Mouse (Mus musculus): ENCODE data around the gene Vwa7. TPM values are rescaled to one million over a fixed set of nuclear protein-coding genes. Genes with fewer than 3 reads are reported as not detected.
A peak's percentile ranks its signal among the peaks of the same experiment; 100 is the strongest.
"Not testable (repeated sequence)": the region's sequence is repeated elsewhere in the genome, so short reads cannot be mapped to it uniquely, and the experiment has no call there.

The Vwa7 gene
- polyA plus RNA-seq, 1 experiment from 2014 or later: 0.43 TPM

GRCm38 (mm10) chr17:35033703-35034102, 17.3 kb downstream of the Vwa7 start:
- ATAC-seq (ENCODE audit: insufficient number of reproducible peaks, low FRiP score, low TSS enrichment, low read depth); H3K27me3 ChIP-seq: not testable (repeated sequence)
- H3K4me1 ChIP-seq: peaks cover 12% of the 10 kb centered on the region

GRCm38 (mm10) chr17:35034896-35035295, 18.5 kb downstream of the Vwa7 start:
- Histone ChIP-seq H3K9me3 (replicated peaks) (no peaks in the 10 kb centered on the region), H3K36me3 (no peaks in the 10 kb centered on the region), H3K27me3 (no peaks in the 10 kb centered on the region), H3K27ac (replicated peaks) (no peak overlapping the region), H3K4me3 (replicated peaks) (no peak overlapping the region), H3K4me2 (replicated peaks) (no peak overlapping the region), H3K4me1 (peaks cover under 1% of the 10 kb centered on the region; the same call in 1 of the 2 replicates), H3K9ac (no peak overlapping the region)
- ATAC-seq (ENCODE audit: insufficient number of reproducible peaks, low FRiP score, low TSS enrichment, low read depth): no peak
- 56% methylated on average over 6 of the region's 6 CpGs for WGBS

More at GRCm38 (mm10) chr17:35033703-35034102, 17.3 kb downstream of the Vwa7 start:
- H3K4me3 ChIP-seq (replicated peaks); H3K9me3 ChIP-seq (replicated peaks); H3K9ac ChIP-seq; H3K27ac ChIP-seq (replicated peaks); H3K36me3 ChIP-seq; H3K4me2 ChIP-seq (replicated peaks): not testable (repeated sequence)
- WGBS: 68% methylated on average over 1 of the region's 1 CpGs

DNA sequence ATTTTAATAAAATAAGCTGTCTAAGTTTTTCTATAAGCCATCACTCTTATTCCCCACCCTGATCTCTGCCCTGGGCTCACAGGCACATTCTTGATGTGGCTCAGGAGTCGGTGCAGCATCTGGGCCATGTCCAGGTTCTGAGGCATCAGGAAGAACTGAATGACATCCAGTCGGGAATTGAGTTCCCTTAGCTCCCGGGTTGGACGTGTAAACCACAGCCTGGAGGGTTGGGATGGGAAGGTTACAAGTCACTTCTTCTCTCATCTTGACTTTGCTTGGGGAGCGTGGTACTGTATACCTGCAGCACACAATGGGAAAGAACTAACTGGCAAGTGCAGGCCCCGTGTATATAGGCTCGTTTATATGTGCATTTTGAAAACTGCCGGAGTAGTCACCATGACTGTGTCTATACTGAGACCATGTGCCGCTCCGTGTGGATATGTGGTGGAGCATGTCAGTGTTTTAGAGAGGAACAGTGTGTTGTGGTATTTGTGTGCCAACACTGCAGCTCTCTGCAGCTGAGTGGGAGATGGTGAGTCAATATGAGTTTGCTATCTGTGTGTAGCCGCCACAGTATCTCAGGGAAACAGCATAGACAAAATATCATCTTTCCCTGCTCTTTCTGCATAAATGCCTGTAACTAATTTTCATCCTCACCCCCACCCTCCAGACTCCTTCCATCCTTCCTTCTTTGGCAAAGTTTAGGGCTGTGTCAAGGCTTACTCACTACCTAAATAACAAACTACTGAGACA, 22.9 kb downstream of the Vwa7 start:
- Histone ChIP-seq H3K4me1 (0 out of 2 replicates have a peak, but pooled peaks cover 3% of the 10 kb centered on the region), H3K9me3 (replicated peaks) (no peaks in the 10 kb centered on the region), H3K9ac (no peak overlapping the region), H3K4me3 (replicated peaks) (no peak overlapping the region), H3K4me2 (replicated peaks) (no peak overlapping the region), H3K27me3 (no peaks in the 10 kb centered on the region), H3K27ac (replicated peaks) (no peak overlapping the region), H3K36me3 (no peaks in the 10 kb centered on the region)
- 70% methylated on average over 11 of the region's 11 CpGs for WGBS
- ATAC-seq (ENCODE audit: insufficient number of reproducible peaks, low FRiP score, low TSS enrichment, low read depth): no peak

DNA sequence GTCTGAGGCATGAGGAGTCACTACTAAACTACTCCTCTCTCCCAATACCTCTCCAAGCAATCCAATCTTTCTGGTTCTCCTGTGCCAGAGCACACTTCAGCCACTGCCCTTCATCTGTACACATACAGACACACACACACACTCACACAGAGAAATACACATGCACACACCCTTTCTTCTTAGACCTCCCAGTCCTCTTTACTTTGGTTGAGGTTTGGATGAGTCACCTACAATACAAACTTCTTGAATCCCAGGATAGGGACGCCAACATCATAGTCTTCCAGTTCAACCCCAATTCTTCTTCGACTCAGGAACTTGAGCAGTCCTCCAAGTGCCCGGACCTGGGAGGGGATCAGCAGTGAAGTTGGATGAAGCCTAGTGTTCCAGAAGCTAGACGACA, 27.4 kb downstream of the Vwa7 start:
- H3K4me2 ChIP-seq (replicated peaks): no peak overlapping the region
- peak overlapping the region; percentile 36; the same call in 1 of the 2 replicates for H3K27ac ChIP-seq (replicated peaks)
- H3K4me1 ChIP-seq: peaks cover 35% of the 10 kb centered on the region
- 73% methylated on average over 4 of the region's 4 CpGs for WGBS
- H3K9ac ChIP-seq: no peak overlapping the region
- H3K4me3 ChIP-seq (replicated peaks): no peak overlapping the region
- H3K9me3 ChIP-seq (replicated peaks): no peaks in the 10 kb centered on the region
- H3K36me3 ChIP-seq: no peaks in the 10 kb centered on the region
- no peaks in the 10 kb centered on the region for H3K27me3 ChIP-seq
- ATAC-seq (ENCODE audit: insufficient number of reproducible peaks, low FRiP score, low TSS enrichment, low read depth): no peak

- no peak overlapping the region for H3K9ac ChIP-seq
- H3K4me2 ChIP-seq (replicated peaks): peak overlapping the region; percentile 98
- no peaks in the 10 kb centered on the region for H3K27me3 ChIP-seq
- WGBS: 84% methylated on average over 7 of the region's 7 CpGs
- peak overlapping the region; percentile 23 for H3K27ac ChIP-seq (replicated peaks)
- no peaks in the 10 kb centered on the region for H3K9me3 ChIP-seq (replicated peaks)
- peak overlapping the region; percentile 61 for H3K4me3 ChIP-seq (replicated peaks)
- ATAC-seq (ENCODE audit: insufficient number of reproducible peaks, low FRiP score, low TSS enrichment, low read depth): no peak
- H3K4me1 ChIP-seq: peaks cover 48% of the 10 kb centered on the region
- no peaks in the 10 kb centered on the region for H3K36me3 ChIP-seq
Observed at GRCm38 (mm10) chr17:35044904-35045806, 28.8 kb downstream of the Vwa7 start.

GRCm38 (mm10) chr17:35045807-35046680, 29.7 kb downstream of the Vwa7 start:
- H3K4me3 ChIP-seq (replicated peaks): peak overlapping the region; percentile 61
- H3K36me3 ChIP-seq: no peaks in the 10 kb centered on the region
- WGBS: 4% methylated on average over 48 of the region's 48 CpGs
- H3K27ac ChIP-seq (replicated peaks): peak overlapping the region; percentile 99
- H3K4me2 ChIP-seq (replicated peaks): peak overlapping the region; percentile 98
- no peak for ATAC-seq (ENCODE audit: insufficient number of reproducible peaks, low FRiP score, low TSS enrichment, low read depth)
- H3K27me3 ChIP-seq: no peaks in the 10 kb centered on the region
- H3K9ac ChIP-seq: peak overlapping the region; percentile 80
- peaks cover 48% of the 10 kb centered on the region for H3K4me1 ChIP-seq
- H3K9me3 ChIP-seq (replicated peaks): no peaks in the 10 kb centered on the region

GRCm38 (mm10) chr17:35046681-35047455, 30.5 kb downstream of the Vwa7 start, which contains the start of gene Msh5:
Gene Msh5 (minus strand): TSS chr17:35046745.
- H3K9me3 ChIP-seq (replicated peaks): no peaks in the 10 kb centered on the region
- no peaks in the 10 kb centered on the region for H3K27me3 ChIP-seq
- WGBS: 3% methylated on average over 33 of the region's 33 CpGs
- H3K4me3 ChIP-seq (replicated peaks): peak within 1 kb of the TSS; percentile 61
- peaks cover 51% of the 10 kb centered on the region for H3K4me1 ChIP-seq
- peak within 1 kb of the TSS; percentile 98 for H3K4me2 ChIP-seq (replicated peaks)
- peak within 1 kb of the TSS; percentile 99 for H3K27ac ChIP-seq (replicated peaks)
- peak; percentile 97 for ATAC-seq (ENCODE audit: insufficient number of reproducible peaks, low FRiP score, low TSS enrichment, low read depth)
- no peaks in the 10 kb centered on the region for H3K36me3 ChIP-seq
- H3K9ac ChIP-seq: peak within 1 kb of the TSS; percentile 80

- Histone ChIP-seq H3K4me2 (replicated peaks) (peak overlapping the region; percentile 24; the same call in 1 of the 2 replicates), H3K36me3 (peaks cover 5% of the 10 kb centered on the region), H3K27ac (replicated peaks) (peak overlapping the region; percentile 99), H3K4me3 (replicated peaks) (no peak overlapping the region), H3K9ac (no peak overlapping the region), H3K9me3 (replicated peaks) (no peaks in the 10 kb centered on the region), H3K4me1 (peaks cover 59% of the 10 kb centered on the region), H3K27me3 (no peaks in the 10 kb centered on the region)
- no peak for ATAC-seq (ENCODE audit: insufficient number of reproducible peaks, low FRiP score, low TSS enrichment, low read depth)
- 48% methylated on average over 1 of the region's 1 CpGs for WGBS
Observed at GRCm38 (mm10) chr17:35047688-35048087, 31.3 kb downstream of the Vwa7 start.

DNA sequence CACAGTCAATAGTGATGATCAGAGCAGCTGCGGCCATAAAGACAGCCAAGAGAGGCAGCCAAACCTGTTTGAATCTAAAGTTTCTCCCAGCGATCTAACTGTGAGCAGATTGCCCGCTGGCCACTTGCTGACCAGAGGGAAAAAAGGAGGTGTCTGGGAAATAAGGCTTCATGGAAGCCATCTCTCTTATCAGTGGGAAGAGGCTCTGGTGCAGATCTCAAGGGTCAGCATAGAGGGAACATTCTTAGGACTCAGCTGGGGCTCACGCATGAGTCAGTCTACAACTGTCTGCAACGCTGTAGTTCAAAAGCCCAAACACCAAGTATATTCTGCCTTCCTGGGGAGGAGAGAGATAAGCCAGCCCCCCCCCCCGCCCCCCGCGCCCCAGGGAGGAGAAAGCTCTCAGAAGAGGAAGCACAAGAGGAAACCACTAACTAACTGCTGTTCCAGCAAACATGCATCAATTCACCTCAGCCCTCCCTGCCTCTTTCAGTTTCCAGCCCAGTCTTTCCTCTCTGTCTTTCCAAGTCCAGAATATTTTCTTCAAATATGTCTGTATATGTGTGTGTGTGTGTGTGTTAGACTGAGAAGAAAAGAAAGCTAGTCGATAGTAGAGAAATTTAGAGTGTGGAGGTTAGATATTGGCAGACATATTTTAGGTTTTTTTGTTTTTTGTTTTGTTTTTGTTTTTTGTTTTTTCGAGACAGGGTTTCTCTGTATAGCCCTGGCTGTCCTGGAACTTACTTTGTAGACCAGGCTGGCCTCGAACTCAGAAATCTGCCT, 32.0 kb downstream of the Vwa7 start:
- peak overlapping the region; percentile 99 for H3K27ac ChIP-seq (replicated peaks)
- peaks cover 11% of the 10 kb centered on the region for H3K36me3 ChIP-seq
- no peaks in the 10 kb centered on the region for H3K27me3 ChIP-seq
- no peak overlapping the region for H3K9ac ChIP-seq
- peak overlapping the region; percentile 24; the same call in 1 of the 2 replicates for H3K4me2 ChIP-seq (replicated peaks)
- ATAC-seq (ENCODE audit: insufficient number of reproducible peaks, low FRiP score, low TSS enrichment, low read depth): no peak
- H3K4me1 ChIP-seq: peaks cover 63% of the 10 kb centered on the region
- no peak overlapping the region for H3K4me3 ChIP-seq (replicated peaks)
- H3K9me3 ChIP-seq (replicated peaks): no peaks in the 10 kb centered on the region
- WGBS: 32% methylated on average over 11 of the region's 11 CpGs

All from embryonic facial prominence, embryonic 15.5 days (tissue).